Mouse (Mus musculus) embryo, embryonic 11 days (tissue): ENCODE data around the gene Nprl2.
A peak's percentile ranks its signal among the peaks of the same experiment; 100 is the strongest.
"Not testable (repeated sequence)": the region's sequence is repeated elsewhere in the genome, so short reads cannot be mapped to it uniquely, and the experiment has no call there.

ENCODE experiments used
- DNase-seq: peaks from one replicate; pipeline ENCODE4 v3.0.0-alpha.2; 2015

Gene Nprl2

DNA sequence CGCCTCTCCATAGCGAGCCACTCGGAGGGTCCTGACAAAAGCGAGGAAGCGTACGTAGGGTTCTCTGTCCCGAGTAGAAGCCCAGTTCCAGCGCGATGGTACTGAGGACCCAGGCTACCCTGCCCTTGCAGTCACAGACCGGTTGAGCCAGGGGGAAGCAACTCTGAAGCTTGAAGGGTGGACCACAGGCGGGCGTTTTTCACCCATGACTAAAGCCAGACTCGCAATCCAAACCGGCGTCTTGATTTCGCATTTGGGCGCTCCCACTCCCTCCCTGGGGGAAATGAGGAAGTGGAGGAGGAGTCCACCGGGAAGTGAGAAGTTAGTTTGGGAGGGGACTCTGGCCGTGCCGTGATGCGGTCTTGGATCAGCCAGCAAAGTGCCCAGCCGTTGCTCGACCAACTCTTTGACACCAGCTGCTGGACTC, 13.0 kb downstream of the Nprl2 start:
- peak; percentile 72 for DNase-seq

DNA sequence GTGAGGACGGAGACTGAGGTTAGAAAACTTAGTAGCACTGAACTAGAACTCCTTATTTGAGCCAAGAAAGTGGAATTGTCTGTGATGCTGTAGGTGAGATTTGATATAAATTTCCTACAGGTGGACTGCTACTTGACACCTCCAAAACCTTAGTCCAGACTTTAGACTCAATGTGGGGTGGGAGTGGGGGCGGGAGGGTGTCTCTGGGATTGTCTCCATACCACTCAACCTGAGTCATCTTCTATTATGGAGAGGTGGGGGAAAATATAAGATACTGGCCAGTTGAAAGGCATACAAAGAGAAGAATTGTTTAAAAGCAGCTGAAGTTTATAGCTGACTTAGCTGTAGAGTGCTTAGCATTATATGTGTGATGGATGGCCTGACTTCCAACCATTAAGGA, 13.7 kb downstream of the Nprl2 start:
- no peak for DNase-seq

DNA sequence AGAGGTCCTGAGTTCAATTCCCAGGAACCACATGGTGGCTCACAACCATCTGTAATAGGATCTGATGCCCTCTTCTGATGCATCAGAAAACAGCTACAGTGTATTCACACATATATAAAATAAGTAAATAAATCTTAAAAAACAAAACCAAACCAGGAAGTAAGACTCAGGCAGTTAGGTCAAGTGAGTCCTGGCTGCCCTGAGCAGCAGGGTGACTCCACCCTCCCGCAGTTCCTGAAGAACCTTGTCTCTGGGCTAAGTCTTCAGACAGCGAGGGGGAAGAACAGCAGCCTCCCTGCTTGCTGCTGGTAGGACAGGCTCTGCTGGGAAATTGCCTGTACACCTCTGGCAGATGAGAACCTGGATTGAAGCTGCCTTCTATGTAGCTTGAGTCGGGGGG, 14.3 kb downstream of the Nprl2 start:
- no peak for DNase-seq

DNA sequence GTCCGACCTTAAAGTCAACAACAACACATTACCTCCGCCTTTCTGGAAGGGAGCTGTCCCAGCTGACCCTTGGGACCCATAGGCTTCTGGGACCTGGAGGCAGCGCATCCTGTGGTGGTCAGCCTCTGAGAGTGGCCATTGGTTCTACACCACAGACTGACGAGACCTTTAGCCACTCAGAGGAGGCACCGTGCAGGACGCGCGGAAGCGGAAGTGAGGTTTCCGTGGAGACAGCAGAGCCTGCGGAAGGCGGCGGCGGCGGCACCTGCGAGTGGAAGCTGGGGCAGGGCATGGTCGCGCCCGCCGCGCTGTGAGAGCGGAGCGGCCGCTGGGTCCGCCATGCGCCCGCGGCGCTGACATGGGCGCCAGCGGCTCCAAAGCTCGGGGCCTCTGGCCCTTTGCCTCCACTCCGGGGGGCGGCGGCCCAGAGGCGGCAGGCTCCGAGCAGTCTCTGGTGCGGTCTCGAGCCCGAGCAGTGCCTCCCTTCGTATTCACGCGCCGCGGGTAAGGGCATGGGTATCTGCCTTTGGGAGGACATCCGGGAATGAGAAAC, 21.1 kb downstream of the Nprl2 start, which contains the start of gene Tusc2:
Gene Tusc2, plus strand, starts transcription at position 227 of the 553 bp plus-strand sequence.
- peak; percentile 96 for DNase-seq

DNA sequence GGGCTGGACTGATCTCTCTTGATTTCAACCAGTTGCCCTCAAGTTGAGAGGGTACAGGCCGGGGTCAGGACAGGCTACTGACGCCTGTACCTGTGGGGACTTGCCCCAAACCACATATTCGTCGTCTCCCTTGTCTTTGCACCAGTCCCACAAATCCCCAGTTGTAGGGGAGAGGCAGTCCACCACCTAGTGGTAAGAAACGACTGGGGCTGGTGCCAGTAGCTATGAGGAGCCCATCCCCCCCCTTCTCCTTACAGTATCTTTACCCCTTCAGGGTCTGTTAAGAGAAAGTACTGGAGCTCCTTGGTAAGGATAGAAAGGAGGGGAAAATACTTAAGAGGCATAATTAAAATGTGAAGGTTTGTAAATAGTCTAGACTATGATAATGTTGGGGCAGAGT, 23.5 kb downstream of the Nprl2 start:
- DNase-seq, result not testable (repeated sequence)

DNA sequence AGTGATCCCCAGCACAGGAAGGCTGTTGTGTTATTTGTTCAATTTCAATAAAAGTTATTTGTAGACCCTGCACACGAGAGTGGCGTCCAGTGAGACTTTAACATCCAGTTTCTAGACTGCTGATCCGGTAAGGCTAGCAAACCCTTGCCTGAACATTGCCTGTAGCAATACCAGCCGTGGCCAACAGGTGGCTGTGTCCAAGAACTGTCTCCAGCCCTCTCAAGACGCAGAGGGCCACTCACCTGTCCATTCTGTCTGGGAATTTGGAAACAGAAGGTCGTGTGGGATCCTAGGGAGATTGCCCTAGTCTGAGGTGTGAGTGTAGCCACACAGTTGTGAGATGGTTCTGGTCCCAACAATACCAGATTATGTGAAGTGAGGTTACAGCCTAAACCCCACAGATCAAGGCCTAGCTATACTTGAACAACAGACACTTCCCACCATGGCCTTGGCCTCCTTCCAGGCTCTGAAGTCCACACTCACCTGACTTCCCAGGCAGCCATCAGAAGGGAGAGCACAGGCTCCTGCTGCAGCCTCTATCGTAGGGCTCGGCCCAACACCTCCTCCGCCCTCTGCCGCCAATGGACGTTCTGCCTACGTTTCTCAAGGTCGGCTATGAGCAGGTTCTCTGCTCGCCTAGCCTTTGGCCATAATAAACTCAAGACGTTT, 24.1 kb downstream of the Nprl2 start:
- DNase-seq, result peak; percentile 81

DNA sequence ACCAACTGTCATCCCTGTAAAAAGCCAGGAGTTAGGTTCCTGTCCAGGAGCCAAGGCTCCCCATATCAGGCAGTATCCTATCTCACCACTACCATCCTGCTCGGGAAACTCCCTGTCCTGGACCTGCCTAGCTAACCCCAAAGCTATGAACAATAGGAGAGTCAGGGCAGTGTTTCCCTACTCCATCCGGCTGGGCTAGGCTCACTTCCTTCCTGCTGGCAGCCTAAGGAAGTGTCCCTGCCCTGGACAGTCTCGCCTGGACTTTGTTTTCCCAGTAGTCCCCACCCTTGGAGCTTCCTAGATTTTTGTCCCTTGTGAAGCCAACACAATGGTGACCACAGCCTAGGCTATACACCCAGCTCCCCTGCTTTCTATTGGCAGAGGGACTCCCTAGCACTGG, 24.8 kb downstream of the Nprl2 start:
- no peak for DNase-seq

DNA sequence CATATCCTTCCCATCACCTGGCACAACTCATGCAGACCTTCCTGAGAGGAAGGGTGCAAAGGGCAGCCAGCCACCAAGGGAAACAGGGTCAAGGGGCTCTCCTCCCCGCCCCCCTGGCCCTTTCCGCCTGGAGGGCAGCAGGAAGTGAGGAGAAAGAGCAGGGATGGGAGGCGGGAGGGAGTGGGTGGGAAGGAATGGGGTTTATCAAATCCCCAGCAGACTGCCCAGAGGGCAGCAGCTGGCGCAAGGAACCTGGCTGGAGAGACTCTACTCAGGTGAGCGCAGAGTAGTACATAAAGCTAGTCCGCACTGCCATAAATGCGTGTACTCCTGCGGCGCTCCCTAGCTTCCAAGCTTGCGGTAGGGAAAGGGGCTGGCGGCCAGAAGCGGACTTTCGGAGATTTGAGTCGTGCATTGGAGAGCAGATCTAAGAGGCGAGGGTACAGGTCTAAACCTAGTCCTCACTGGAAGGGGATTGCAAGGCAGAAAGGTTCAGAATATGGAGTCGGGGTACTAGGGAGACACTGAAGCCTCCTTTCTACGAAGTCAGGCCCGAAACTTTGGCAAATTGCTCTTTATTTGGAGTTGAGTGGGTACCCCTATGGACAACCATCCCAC, 25.8 kb downstream of the Nprl2 start, which contains the start of gene Hyal2:
Gene Hyal2, plus strand, starts transcription at position 244 of the 618 bp plus-strand sequence.
- peak; percentile 30 for DNase-seq

DNA sequence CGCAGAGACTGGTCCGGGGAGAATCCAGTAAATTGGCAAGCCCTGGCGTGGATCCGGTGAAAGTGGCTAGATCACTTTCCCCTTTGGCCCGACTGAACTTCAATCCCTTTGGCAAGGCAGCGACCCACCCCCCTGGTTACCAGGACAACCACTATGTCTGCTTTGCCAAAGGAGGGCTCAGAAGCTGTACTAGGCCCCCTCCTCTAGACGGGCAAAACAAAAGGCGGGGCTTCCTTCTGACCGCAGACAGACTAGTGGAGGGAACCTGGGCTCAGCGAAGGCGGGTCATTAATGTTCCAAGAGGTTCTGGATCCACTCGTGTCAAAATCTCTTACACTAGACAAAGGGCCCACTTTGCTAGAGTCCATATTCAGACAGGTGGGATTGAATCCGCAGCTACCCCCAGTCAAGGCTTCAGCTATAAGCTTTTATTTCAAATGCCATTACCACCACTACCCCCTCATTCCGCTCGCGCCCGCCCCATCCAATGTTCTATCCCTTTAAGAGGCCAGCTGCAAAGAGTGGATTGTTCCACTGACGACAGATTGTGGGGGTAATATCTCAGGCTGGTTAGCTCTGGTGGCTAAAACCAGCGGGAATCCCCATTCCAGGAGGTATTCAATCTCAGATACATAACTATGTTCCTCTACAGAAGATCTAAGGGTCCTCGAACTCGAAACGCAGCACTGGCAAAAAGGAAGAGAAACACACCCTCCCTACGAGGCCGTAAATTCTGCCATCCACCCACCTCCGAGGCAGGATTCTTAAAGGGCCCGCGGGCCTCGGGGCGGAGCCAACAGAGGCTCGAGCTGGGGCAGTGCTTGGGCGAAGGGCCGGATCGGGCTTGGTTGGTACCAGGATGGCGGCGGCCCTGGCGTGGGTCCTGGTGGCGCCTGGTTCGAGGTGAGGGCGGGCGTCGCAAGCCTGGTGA, 26.6 kb downstream of the Nprl2 start:
- DNase-seq, result peak; percentile 95

DNA sequence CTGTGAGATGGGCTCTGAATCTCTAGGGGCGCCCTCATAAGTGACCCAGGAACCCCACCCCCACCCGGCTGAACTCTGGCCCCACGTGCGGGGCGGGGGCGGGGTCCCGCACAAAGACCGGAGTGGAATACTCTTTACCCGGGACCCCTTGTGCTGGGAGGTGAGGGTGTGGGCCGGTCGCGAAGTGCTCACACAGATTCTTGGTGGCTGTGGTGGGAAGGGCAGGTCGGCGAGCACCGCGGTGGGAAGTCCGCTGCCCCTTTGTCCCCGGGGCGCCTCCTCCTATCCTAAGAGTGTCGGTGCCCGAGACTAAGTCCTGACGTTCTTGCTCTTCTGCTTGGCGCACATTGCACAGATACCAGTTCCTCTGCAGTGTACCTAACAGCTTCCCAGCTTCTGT, 27.2 kb downstream of the Nprl2 start:
- no peak for DNase-seq

DNA sequence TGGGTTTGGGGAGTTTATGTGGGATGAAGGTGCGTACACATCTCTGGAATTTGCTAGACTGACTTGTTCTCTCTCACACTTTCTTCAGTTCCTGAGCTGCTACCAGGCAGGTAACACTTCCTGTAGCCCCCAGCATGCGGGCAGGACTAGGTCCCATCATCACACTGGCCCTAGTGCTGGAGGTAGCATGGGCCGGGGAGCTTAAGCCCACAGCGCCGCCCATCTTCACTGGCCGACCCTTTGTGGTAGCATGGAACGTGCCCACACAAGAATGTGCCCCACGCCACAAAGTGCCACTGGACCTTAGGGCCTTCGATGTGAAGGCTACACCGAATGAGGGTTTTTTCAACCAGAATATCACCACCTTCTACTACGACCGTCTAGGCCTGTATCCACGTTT, 28.0 kb downstream of the Nprl2 start:
- no peak for DNase-seq

DNA sequence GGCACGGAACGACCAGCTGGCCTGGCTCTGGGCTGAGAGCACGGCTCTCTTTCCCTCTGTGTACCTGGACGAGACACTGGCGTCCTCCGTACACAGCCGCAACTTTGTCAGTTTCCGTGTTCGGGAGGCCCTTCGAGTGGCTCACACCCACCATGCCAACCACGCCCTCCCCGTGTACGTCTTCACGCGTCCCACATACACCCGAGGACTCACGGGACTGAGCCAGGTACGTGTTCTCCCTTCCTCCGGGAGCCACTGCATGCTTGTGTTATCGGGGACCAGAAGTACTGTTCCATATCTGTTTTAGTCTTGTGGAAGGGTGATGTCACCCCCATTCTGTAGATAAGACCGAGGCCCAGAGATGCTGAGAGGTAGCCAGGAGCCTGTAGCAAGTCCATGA, 28.8 kb downstream of the Nprl2 start:
- DNase-seq, result no peak

DNA sequence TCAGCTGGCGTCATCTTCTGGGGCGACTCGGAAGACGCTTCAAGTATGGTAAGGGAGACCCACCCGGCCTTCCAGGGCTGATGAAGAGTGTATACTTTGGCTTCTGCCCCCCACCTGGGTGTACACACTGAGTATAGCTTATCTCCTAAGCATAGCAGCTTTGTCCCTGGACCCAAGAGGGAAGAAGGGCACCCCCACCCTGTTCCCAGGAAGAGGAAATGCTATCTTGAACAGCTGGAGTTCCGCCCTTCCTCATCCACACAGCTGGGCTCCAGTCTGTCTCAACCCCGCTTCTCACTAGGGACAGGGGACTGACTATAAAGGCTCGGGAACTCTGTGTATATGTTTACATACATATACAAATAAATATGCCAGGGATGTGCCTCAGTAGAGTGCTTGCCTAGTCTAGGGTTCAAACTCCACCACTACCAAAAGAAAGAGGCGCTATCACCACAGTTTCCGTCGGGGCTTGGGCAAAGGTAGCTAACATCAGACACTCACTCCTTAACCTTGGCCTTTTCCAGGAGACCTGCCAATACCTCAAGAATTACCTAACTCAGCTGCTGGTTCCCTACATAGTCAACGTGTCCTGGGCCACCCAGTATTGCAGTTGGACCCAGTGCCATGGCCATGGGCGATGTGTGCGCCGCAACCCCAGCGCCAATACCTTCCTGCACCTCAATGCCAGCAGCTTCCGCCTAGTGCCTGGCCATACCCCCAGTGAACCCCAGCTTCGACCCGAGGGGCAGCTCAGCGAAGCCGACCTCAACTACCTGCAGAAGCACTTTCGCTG, 29.7 kb downstream of the Nprl2 start:
- DNase-seq, result no peak

DNA sequence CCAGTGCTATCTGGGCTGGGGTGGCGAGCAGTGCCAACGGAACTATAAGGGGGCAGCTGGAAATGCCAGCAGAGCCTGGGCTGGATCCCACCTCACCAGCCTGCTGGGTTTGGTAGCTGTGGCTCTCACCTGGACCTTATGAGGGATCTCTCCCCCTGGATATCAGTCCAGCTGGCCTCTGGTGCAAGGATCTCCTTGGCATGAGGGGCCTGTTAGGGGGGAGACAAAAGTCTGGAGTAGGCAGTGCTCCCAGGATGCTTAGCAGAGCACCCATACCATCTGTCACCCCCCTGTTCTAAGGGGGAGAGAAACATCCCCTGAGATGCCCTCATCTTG, 30.3 kb downstream of the Nprl2 start:
- no peak for DNase-seq

DNA sequence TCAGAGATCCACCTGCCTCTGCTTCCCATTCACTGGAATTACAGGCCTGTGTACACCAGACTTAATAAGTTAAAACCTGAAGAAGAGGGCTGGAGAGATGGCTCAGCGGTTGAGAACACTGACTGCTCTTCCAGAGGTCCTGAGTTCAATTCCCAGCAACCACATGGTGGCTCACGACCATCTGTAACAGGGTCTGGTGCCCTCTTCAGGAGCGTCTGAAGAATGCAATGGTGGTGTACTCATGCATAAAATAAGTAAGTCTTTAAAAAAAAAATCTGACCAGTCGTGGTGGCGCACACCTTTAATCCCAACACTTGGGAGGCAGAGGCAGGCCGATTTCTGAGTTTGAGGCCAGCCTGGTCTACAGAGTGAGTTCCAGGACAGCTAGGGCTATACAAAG, 31.7 kb downstream of the Nprl2 start:
- not testable (repeated sequence) for DNase-seq

DNA sequence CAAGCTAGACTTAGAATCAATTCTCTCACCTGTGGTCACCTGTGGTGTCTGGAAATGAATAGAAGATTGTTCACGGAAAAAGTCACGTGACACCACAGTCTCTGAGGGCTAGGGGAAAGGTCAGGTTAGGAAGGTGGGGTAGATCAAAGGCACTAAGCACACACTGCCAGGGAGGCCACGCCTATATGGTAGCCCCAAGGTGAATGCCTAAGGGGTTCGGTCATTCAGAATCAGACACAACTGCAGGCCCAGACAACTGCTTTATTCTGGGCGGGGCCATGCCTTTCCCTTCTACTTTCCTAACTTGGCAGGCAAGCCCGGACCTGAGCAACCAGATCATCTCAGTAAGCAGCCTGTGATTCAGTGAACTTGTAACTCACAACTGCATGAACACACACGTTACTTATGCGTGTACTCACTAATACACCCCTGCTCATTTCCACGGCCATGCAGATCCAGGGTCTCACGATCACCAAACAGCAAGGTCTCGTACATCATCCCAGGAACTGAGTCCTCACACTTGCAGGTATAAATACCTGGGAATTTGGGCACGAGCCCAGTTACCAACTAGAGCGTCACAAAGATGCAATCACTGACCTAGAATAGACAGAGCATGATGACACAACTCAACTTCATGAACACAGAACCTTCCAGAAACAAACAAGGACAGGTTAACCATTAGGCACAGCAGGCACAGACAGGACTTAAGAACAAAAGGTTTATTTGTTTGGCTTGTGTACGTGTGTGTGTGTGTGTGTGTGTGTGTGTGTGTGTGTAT, 33.7 kb downstream of the Nprl2 start:
- DNase-seq, result no peak

DNA sequence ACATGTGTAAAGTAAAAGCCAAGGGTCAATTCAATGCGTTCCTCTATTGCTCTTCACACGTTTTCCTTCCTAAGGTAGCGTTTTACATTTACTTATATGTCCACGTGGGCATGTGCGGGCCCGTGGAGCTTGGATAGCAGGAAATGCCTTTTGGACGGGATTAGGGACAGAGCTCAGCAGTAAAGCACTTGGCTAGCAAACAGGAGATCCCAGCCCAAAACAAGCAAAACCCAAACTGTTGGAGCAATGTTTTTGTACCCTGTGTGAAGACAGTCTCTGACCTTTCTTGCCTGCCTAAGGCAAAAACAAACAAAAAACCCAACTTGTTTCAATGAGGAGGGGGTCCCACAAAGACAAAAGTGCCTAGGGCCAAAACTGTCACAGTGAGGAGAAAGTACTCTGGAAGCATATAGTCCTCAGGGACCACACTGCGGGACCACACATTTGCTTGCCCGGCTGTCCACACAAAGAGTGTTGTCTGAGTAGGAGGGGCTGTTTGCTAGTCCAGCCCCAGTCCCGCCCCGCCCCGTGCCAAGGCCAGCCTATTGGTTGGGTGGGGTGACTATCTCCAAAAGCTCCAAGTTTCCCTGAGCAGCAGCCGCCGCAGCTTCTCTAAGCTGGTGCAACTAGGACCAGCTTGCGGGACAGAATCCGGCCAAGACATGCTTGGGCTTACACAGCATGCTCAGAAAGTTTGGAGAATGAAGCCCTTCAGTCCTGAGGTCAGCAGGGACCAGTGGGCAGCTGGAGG, 34.5 kb downstream of the Nprl2 start, which contains the start of gene Hyal1:
Gene Hyal1, plus strand, starts transcription at position 571 of the 751 bp plus-strand sequence.
- peak; percentile 91 for DNase-seq

DNA sequence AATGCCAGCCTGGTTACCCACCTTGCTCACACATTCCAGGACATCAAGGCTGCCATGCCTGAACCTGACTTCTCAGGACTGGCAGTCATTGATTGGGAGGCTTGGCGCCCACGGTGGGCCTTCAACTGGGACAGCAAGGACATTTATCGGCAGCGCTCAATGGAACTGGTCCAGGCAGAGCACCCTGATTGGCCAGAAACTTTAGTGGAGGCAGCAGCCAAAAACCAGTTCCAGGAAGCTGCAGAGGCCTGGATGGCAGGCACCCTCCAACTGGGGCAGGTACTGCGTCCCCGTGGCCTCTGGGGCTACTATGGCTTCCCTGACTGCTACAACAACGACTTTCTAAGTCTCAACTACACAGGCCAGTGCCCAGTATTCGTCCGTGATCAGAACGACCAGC, 35.8 kb downstream of the Nprl2 start:
- no peak for DNase-seq

DNA sequence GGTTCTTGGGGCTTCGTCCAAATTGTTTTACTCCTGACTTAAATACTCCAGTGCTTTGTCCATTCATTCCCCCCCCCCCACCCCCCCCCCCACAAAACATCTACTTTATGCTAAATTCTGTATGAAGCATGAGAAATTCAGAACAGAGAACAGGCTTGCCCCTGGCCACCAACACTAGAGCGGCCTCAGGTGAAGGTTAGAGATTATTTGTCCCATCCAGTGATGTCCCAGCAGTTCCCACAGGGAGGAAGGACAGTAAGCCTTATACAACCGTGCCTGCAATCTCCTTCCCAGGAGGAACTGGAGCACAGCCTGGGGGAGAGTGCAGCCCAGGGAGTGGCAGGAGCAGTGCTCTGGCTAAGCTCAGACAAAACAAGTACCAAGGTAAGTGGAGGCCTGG, 36.6 kb downstream of the Nprl2 start, which contains the start of gene Naa80:
Gene Naa80, plus strand, starts transcription at position 301 of the 400 bp plus-strand sequence.
- DNase-seq, result no peak

DNA sequence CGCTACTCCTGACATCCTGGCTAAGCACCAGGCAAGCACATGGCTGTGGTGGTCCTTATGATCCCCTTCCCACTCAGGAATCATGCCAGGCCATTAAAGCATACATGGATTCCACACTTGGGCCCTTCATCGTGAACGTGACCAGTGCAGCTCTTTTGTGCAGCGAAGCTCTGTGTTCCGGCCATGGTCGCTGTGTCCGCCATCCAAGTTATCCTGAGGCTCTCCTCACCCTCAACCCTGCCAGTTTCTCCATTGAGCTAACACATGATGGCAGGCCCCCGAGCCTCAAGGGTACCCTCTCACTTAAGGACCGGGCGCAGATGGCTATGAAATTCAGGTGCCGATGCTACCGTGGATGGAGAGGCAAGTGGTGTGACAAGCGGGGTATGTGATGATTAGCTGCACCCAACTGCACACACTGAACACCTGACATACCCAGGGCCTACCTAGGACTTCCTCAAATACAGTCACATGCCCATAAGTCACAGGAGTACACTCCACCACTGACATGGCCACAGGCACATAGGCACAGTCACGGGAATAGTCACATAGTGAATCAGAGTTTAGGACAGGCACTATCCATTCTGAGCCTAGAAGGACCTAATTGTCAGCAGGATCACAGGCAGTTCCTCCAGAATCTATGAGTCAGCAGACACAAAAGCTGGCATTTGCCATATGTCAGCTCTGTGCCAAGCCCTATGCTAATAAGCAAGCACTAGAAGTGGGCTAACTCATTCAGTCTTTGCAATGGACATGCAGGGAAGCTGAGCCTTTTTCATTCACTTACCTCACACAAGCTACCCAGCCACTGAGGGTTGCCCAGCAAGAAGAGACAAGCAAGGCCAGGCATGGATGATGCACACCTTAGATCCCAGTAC, 37.2 kb downstream of the Nprl2 start:
- no peak for DNase-seq
